Mouse (Mus musculus): ENCODE data around the gene AC124108.1.

AC124108.1 gene

DNA sequence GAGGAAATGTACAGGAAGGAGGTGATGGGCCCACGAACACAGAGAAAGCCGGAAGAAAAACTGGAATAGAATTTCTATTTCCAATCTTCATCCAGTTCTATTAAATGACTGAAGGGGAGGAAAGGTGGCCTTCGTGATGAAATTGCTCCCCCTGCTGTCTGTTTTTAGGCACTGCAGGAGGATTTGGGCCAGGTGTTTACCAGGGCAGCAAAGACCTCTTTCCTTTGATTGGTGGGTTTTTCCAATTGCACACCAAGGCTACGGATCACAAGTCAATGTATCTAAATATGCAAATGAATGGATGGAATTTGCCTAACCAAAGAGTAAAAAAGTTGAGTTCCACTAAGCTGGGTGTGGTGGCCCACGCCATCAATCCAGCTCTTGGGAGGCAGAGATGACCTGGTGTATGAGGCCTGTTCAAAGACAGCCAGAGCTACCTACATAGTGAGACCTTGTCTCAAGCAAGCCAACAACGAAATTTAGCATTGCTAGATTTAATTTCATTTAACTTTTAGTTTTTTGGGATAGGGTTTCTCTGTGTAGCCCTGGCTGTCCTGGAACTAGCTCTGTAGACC, 46.4 kb downstream of the AC124108.1 start:
- in situ Hi-C loops (cut with MseI, MboI): no loop called here

- in situ Hi-C loops (cut with MseI, MboI): no loop called here
These were observed 53.8 kb downstream of the AC124108.1 start for GRCm38 (mm10) chr1:132245010-132245409.

GRCm38 (mm10) chr1:132246137-132246536, 54.9 kb downstream of the AC124108.1 start:
- in situ Hi-C loops (cut with MseI, MboI): no loop called here

DNA sequence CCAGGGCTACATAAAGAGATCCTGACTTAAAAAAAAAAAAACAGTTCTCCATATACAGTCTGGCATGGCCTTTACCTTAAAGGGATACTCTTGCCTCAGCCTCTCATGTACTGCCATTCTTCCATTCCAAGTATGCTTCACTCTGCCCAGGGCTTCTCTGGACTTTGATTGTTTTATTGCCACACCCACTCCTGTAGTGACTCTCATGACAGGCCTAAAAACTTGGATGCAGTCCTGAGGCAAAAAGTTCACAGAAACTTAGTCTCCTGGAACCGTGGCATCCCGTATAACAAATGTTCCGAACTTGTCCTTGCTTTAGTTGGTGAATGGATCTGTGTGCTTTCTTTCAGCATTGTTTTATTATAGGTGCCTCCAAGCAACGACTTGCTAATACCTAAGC, 55.4 kb downstream of the AC124108.1 start:
- in situ Hi-C loops (cut with MseI, MboI): no loop called here

- in situ Hi-C loops (cut with MseI, MboI): no loop called here
These were observed 63.2 kb downstream of the AC124108.1 start for GRCm38 (mm10) chr1:132254467-132254866.
